Mouse (Mus musculus) heart, postnatal 0 days (tissue): ENCODE measurements at regions not wholly inside any gene's neighbourhood (a gene's known extent, or its start where the extent isn't known, plus 50 kb on each side); places are given as distances from the start of the nearest gene placed in this dataset.

ENCODE experiments used
- CTCF ChIP-seq: IDR thresholded peaks from 2 replicates; pipeline ENCODE4 v1.5.1; 2016; ENCODE audit warnings: antibody characterized with exemption, control low read depth, low read depth
- EP300 ChIP-seq: IDR thresholded peaks from 2 replicates; pipeline ENCODE4 v1.6.1; 2016; ENCODE audit warnings: antibody characterized with exemption, low read depth

DNA sequence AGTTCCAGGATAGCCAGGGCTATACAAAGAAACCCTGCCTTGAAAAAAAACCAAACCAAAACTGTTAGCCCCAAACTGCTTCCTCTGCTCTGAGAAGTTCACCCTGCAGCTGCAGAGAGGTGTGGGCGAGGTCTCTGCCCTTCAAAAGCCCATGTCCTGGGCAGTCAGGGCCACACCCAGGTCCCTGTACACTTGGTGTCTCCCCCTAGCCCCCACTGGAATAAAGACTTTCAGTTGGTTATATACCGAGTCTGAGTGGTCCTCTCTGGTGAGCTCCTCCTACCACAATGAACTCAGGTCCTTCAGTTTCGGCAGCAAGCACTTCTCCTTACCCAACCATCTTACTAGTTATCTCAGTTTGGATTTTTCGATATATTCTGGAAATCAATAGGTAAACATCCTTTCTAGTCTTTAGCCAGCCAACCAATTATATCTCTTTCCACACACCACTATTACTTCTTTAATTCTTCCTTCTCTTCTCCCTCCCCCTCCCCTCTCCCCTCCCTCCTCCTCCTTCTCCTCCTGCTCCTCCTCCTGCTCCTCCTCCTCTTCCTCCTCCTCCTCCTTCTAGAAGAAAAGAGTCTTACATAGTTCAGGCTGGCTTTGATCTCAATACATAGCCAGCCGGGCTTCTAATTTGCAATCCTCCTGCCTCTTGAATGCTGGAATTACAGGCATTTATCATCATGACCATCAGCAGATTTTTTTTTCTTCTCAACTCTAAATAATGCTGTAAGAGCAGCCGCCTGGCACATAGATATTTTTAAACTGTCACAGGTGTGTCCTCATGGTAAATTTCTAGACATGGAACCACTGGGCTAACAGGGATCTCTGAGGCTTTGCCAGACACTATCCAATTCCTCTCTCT lies 103.9 kb upstream of the Max start:
- TF ChIP-seq CTCF (no peak), EP300 (no peak)
